Mouse (Mus musculus) olfactory bulb, adult 2 months (tissue): ENCODE results near the gene Ssh3.

Source experiments
- CTCF ChIP-seq: fragments of 200-500 bp; IDR thresholded peaks from 2 replicates; pipeline ENCODE4 v1.5.1; 2012; ENCODE audit warnings: low read depth, mild to moderate bottlenecking, low read length, moderate library complexity; ENCODE audit not compliant: insufficient read depth
- POLR2A ChIP-seq: fragments of 200-500 bp; IDR thresholded peaks from 2 replicates; pipeline ENCODE4 v1.6.1; 2012; ENCODE audit warnings: mild to moderate bottlenecking, low read depth, low read length, moderate library complexity; ENCODE audit not compliant: insufficient read depth

- TF ChIP-seq POLR2A (no peak), CTCF (no peak)
Observed at GRCm38 (mm10) chr19:4219943-4220342, 49.0 kb downstream of the Ssh3 start.
